Mouse (Mus musculus): ENCODE measurements around the gene Acyp2. TPM values are rescaled to one million over a fixed set of nuclear protein-coding genes. Genes with fewer than 3 reads are reported as not detected.

The Acyp2 gene
- polyA plus RNA-seq, 1 experiment from 2014 or later, result 29.9 TPM

DNA sequence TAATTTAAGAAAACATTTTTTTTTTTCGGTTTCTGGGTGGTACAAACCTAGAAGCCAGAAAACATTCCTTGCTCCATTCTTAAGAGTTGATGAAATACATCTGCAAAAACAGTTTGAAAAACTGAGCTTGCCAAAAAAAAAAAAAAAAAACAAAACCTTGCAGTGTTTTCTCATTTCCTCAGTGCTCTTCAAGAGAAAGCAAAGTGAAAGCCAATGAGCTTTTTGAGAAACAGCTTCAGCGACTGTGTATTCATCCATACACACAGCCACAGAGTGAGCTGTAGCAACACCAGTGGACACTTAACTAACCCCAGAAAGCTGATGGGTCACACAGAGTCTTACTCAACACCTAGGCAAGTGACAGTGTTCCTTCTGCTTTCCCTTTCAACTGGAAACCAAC lies 69.4 kb downstream of the Acyp2 start:
- H3K27ac ChIP-seq (ENCODE audit: low read depth), result peak overlapping the region; percentile 43
- no peak overlapping the region for H3K4me3 ChIP-seq (ENCODE audit: low read depth, low read length)
- DNase-seq (peak; percentile 62), ATAC-seq (ENCODE audit: insufficient read depth) (no peak)
- no peaks in the 10 kb centered on the region for H3K27me3 ChIP-seq (ENCODE audit: insufficient read depth, low read length)
- no peak for TF ChIP-seq CTCF (IDR thresholded peaks at IDR 0.05; ENCODE audit: low read depth)
- no peaks in the 10 kb centered on the region for H3K4me1 ChIP-seq (ENCODE audit: insufficient read depth)
- WGBS, result 65% methylated on average over 2 of the region's 2 CpGs
- H3K36me3 ChIP-seq (ENCODE audit: insufficient read depth), result no peaks in the 10 kb centered on the region
- no peaks in the 10 kb centered on the region; the same call in 1 of the 2 replicates for H3K9me3 ChIP-seq (ENCODE audit: low read depth, low read length)
- no peak overlapping the region for H3K4me2 ChIP-seq
- no peak overlapping the region for H3K9ac ChIP-seq

DNA sequence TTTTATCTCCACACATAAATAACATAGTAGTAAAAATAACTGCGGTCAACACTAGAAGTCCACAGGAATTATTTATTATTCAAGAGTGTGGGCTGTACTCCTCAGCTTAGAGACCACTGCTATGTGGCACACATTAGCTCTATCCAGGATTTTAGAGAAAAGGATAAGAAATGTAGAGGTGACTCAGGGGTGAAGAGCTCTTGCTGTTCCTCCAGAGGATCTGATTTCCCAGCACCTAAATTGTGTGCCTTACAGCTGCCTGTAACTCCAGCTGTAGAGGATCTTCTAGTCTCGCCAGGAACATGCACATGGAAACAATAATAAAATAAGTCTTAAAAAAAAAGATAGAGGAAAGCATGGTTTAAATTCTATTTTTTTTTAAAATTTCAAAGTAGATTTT lies 70.5 kb downstream of the Acyp2 start:
- WGBS, result 70% methylated on average over 2 of the region's 2 CpGs
- Histone ChIP-seq H3K27me3 (ENCODE audit: insufficient read depth, low read length) (no peaks in the 10 kb centered on the region), H3K4me1 (ENCODE audit: insufficient read depth) (no peaks in the 10 kb centered on the region), H3K4me2 (no peak overlapping the region), H3K36me3 (ENCODE audit: insufficient read depth) (no peaks in the 10 kb centered on the region), H3K9me3 (ENCODE audit: low read depth, low read length) (no peaks in the 10 kb centered on the region; the same call in 1 of the 2 replicates), H3K4me3 (ENCODE audit: low read depth, low read length) (no peak overlapping the region), H3K27ac (ENCODE audit: low read depth) (no peak overlapping the region; the same call in 1 of the 2 replicates), H3K9ac (no peak overlapping the region)
- TF ChIP-seq CTCF (IDR thresholded peaks at IDR 0.05; ENCODE audit: low read depth), result no peak
- DNase-seq (no peak), ATAC-seq (ENCODE audit: insufficient read depth) (no peak)

DNA sequence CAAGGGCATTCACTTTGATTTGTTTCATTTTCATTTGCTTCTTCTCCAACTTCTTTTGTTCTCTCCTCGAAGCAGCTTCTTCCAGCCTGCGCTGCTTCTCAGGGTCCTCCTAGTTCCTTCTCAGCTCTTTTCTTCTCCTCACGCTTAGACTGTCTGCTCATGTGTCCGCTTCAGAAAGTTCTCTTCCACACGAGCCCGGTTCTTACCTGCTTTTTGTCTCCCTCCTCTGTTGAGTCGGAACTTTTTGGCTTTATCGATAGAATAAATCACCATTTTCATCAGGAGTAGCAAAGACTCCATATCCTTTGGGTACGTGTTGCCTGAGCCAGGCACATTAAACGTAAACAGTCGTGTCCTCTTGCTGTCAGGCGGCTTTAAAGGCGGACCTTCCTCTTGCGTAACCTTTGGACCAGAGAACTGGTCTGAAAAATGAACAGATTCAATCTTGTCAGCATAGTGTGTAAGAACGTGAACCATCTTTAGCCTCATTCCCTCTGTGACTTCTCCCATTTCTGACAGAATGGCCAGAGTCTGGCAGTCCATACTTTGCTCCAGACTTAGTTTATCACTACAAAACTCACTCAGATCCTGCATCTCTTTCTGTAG lies 76.5 kb downstream of the Acyp2 start:
- DNase-seq (peak; percentile 87), ATAC-seq (ENCODE audit: insufficient read depth) (peak; percentile 93)
- Histone ChIP-seq H3K4me2 (peak overlapping the region; percentile 51), H3K27me3 (ENCODE audit: insufficient read depth, low read length) (no peaks in the 10 kb centered on the region), H3K9ac (no peak overlapping the region; the same call in 1 of the 2 replicates), H3K27ac (ENCODE audit: low read depth) (peak overlapping the region; percentile 65; the same call in 1 of the 2 replicates), H3K36me3 (ENCODE audit: insufficient read depth) (no peaks in the 10 kb centered on the region), H3K4me3 (ENCODE audit: low read depth, low read length) (peak overlapping the region; percentile 19), H3K4me1 (ENCODE audit: insufficient read depth) (no peaks in the 10 kb centered on the region), H3K9me3 (ENCODE audit: low read depth, low read length) (no peaks in the 10 kb centered on the region)
- no peak for TF ChIP-seq CTCF (IDR thresholded peaks at IDR 0.05; ENCODE audit: low read depth)
- 38% methylated on average over 15 of the region's 15 CpGs for WGBS

DNA sequence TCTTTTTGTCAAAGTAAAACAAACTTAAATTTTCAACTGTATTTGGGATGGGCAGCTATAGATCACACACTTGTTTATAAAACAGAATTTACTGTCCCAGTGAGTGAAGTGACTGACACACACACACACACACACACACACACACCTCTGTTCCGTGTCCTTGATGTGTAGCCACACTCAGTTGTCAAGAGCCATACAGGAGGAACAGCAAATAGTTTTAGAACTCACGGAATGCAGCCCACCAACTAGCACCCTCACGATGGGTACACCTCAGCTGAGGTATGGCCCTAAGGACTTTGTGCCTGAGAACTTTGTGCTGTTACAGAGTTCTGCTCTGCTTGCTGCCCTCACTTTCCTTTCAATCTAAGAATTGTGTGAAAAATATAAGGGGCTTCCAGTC lies 78.8 kb downstream of the Acyp2 start:
- TF ChIP-seq CTCF (IDR thresholded peaks at IDR 0.05; ENCODE audit: low read depth), result no peak
- WGBS, result 68% methylated on average over 3 of the region's 3 CpGs
- H3K27ac ChIP-seq (ENCODE audit: low read depth), result no peak overlapping the region

DNA sequence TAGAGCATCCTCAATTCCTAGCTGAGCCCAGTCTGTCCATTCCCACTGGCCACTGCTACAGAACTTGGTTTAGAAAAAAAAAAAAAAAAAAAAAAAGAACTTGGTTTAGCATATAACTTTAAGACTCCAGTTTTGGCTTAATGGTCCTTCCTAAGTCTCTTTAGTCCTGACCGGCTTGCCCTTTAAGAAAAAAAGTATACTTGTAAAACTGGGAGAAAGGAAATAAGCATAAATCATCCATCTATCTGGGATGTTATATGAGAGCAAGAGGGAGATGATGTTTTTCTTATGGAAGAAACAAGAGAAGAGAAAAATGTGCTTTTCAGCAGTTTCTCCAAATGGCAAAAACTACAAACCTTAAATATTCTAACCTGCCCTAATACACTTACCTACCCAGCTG lies 89.2 kb downstream of the Acyp2 start:
- H3K27ac ChIP-seq (ENCODE audit: low read depth), result no peak overlapping the region
- H3K9ac ChIP-seq, result no peak overlapping the region
- H3K4me2 ChIP-seq, result no peak overlapping the region
- DNase-seq (peak; percentile 21), ATAC-seq (ENCODE audit: insufficient read depth) (no peak)
- H3K4me1 ChIP-seq (ENCODE audit: insufficient read depth), result no peaks in the 10 kb centered on the region
- H3K27me3 ChIP-seq (ENCODE audit: insufficient read depth, low read length), result no peaks in the 10 kb centered on the region
- 50% methylated on average over 1 of the region's 1 CpGs for WGBS
- TF ChIP-seq CTCF (IDR thresholded peaks at IDR 0.05; ENCODE audit: low read depth), result no peak
- no peaks in the 10 kb centered on the region for H3K9me3 ChIP-seq (ENCODE audit: low read depth, low read length)
- H3K4me3 ChIP-seq (ENCODE audit: low read depth, low read length), result no peak overlapping the region
- H3K36me3 ChIP-seq (ENCODE audit: insufficient read depth), result no peaks in the 10 kb centered on the region

More for the DNA sequence above, 78.8 kb downstream of the Acyp2 start:
- Histone ChIP-seq H3K4me3 (ENCODE audit: low read depth, low read length) (no peak overlapping the region), H3K4me1 (ENCODE audit: insufficient read depth) (no peaks in the 10 kb centered on the region), H3K9me3 (ENCODE audit: low read depth, low read length) (no peaks in the 10 kb centered on the region), H3K4me2 (no peak overlapping the region), H3K36me3 (ENCODE audit: insufficient read depth) (no peaks in the 10 kb centered on the region), H3K27me3 (ENCODE audit: insufficient read depth, low read length) (no peaks in the 10 kb centered on the region), H3K9ac (no peak overlapping the region)
- DNase-seq, result no peak
- no peak for ATAC-seq (ENCODE audit: insufficient read depth)

DNA sequence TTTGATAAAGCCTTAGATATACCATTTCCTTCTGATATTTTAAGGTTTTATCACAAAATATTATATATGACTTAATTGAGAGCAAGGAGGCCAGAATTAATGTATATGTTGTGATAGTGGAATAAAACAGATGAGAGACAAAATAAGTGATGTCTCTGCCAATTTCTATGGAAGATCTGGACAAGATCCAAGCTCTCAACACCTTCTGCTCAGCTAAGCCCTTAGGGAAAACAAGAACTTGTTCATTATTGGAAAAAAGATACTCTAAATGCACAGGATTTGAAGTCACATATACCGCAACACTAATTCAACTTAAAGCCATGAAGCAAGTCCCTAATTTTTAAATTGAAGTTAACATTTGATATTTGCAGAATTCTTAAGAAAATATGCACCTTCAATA lies 96.0 kb downstream of the Acyp2 start:
- Histone ChIP-seq H3K4me3 (ENCODE audit: low read depth, low read length) (no peak overlapping the region), H3K27me3 (ENCODE audit: insufficient read depth, low read length) (no peaks in the 10 kb centered on the region), H3K4me1 (ENCODE audit: insufficient read depth) (no peaks in the 10 kb centered on the region), H3K27ac (ENCODE audit: low read depth) (no peak overlapping the region), H3K4me2 (no peak overlapping the region), H3K9me3 (ENCODE audit: low read depth, low read length) (no peaks in the 10 kb centered on the region), H3K9ac (no peak overlapping the region), H3K36me3 (ENCODE audit: insufficient read depth) (no peaks in the 10 kb centered on the region)
- DNase-seq, result no peak
- WGBS, result 97% methylated on average over 1 of the region's 1 CpGs
- TF ChIP-seq CTCF (IDR thresholded peaks at IDR 0.05; ENCODE audit: low read depth), result no peak
- ATAC-seq (ENCODE audit: insufficient read depth), result no peak

DNA sequence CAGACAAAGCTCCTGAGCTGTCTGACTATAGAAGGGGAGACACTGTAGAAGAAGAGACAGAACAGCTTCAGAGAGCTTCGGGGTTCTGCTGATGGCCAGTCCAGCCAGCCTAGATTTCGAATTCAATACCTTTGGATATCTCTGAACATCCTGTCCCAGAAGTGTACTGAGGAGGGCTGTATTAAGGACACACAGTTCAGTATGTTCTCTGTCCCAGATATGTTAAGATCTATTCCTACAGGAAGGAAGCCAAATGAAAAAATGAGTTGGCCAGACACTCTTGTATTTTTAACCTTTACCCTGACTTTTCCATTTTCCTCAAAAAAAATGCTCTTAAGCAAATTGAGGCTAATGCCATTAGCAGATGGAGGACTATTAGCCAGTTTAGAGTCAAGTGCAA lies 132.3 kb downstream of the Acyp2 start:
- Histone ChIP-seq H3K27me3 (ENCODE audit: insufficient read depth, low read length) (no peaks in the 10 kb centered on the region), H3K4me1 (ENCODE audit: insufficient read depth) (no peaks in the 10 kb centered on the region), H3K4me3 (ENCODE audit: low read depth, low read length) (no peak overlapping the region), H3K9ac (no peak overlapping the region), H3K27ac (ENCODE audit: low read depth) (no peak overlapping the region), H3K4me2 (no peak overlapping the region), H3K9me3 (ENCODE audit: low read depth, low read length) (no peaks in the 10 kb centered on the region), H3K36me3 (ENCODE audit: insufficient read depth) (no peaks in the 10 kb centered on the region)
- TF ChIP-seq CTCF (IDR thresholded peaks at IDR 0.05; ENCODE audit: low read depth), result no peak
- ATAC-seq (ENCODE audit: insufficient read depth) (no peak), DNase-seq (no peak)
- WGBS, result 87% methylated on average over 2 of the region's 2 CpGs

All from lung, embryonic 14.5 days (tissue).